Mouse (Mus musculus) lung, postnatal 10 days (tissue): ENCODE data around the gene Kcnh6.
A peak's percentile ranks its signal among the peaks of the same experiment; 100 is the strongest.

Experiments used
- DNase-seq: peaks from one replicate; pipeline ENCODE4 v3.0.0; 2021

The Kcnh6 gene

DNA sequence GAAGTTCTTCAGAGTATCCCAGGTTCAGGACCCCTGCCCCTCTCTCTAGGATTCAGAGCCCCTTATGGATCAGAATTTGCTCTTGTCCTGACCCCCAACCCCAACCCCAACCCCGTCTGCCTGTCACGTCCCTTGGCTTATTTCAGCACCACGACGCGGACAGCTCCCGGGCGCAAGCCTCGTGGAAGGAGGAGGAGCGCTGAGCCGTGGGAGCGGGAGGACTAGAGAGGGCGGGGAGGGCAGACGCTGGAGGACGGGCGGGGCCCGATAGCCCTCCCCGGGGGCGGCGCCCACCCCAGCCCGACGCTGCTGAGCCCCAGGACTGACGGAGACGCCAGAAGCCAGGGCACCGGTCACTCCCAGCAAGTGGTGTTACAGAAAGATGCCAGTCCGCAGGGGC is at the start of gene Kcnh6:
TSS of gene Kcnh6 (plus strand) at position 304 of the 400 bp plus-strand sequence.
- peak; percentile 87 for DNase-seq

DNA sequence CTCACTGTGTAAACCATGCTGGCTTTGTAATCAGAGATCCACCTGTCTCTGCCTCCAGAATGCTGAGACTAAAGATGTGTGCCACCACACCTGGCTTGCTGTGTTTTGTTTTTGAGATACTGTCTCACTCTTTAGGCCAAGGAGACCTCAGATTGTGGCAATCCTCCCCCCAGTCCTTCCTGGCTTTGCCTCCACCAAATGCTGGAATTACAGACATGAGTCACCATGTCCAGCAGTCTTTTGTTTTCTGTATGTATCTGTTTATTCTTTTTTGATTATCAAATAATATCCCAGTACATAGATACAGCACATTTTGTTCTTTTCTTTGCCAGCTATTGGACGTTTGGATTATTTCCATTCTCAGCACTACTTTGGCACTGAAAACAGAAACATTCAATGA is 49.4 kb upstream of the Kcnh6 start:
- peak; percentile 10 for DNase-seq

DNA sequence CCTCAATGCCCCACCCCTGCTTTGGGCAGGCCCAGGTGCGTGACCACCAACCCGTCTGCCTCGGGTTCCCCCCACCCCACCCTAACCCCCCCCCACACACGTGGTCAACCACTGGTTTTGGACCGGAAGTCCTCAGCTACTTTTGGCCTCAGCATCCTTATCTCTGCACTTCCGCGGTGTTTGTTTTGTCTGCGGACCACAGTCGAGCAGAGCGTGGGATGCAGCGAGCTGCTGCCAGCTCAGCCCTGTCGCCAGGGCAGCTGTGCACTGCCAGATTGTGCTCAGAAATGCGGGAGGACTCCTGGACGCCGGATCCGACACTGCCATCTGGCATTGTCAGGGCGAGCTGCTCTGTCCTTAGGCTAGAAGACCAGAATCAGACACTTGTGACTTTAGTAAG is 48.6 kb upstream of the Kcnh6 start:
- peak; percentile 72 for DNase-seq

DNA sequence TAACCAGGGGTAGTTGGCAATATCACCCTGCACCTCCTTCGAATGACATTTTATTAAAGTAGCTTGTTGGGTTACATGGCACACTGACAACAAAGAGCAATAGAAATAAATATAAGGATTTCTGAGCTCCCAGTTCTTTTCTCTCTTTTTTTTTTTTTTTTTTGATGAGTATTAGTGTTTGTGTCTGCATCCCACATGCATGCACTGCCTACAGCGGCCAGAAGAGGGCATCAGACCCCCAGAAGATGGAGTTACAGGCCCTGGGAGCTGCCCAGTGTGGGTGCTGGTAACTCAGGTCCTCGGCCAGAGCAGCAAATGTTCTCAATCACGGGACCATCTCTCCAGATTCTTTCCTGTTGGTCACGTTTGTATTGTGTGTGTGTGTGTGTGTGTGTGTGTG is 43.2 kb upstream of the Kcnh6 start:
- DNase-seq, result peak; percentile 26

DNA sequence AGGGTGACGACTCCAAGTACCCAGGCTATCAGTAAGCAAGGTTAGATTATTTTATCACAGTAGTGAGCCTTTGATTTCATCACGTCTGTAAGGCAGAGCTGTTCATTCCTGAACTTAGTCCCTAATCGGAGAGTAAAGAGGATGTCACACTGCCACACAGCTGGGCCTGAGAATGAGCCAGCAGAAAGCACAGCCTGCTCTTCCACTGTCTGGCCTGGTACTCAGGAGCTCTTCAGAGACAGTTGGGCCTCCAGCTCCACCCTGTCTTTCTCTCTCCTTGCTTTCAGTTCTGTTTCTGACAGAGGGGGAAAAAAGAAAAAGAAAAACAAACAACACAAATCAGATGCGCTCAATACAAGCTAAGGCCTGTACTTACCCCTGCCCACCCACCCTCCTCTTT is 41.6 kb upstream of the Kcnh6 start:
- DNase-seq, result no peak

DNA sequence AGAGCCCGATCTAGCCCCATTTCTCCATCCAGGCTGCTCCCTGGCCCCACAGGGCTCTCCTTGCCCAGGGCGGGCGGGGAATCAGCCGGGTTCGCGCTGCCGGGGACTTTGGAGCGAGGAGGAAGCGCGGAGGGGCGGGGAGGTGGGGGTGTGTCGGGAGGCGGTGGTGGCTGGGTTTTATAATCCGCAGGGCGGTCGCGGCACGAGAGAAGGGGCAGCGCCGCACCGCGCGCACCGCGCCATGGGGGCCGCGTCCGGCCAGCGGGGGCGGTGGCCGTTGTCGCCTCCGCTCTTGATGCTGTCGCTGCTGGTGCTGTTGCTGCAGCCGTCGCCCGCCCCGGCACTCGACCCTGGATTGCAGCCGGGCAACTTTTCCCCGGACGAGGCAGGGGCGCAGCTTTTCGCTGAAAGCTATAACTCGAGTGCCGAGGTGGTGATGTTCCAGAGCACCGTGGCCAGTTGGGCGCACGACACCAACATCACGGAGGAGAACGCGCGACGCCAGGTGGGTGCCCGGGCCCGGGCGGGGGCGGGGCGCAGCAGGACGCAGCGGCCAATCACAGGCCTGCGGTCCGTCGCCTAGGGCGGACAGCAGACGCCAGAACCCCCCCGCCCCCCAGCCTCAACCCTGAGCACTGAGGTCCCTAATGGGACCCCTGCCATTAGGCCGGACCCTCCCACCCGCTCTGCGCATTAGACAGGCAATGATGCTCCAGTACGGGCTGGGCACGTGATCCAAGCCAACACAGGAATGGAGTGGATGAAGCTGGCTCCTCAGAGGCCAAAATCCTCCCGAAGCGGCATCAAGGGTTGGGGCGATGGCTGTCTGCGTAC is 40.0 kb upstream of the Kcnh6 start, which contains the start of gene Ace:
TSS of gene Ace (plus strand) at position 205 of the 834 bp plus-strand sequence.
- peak; percentile 75 for DNase-seq

DNA sequence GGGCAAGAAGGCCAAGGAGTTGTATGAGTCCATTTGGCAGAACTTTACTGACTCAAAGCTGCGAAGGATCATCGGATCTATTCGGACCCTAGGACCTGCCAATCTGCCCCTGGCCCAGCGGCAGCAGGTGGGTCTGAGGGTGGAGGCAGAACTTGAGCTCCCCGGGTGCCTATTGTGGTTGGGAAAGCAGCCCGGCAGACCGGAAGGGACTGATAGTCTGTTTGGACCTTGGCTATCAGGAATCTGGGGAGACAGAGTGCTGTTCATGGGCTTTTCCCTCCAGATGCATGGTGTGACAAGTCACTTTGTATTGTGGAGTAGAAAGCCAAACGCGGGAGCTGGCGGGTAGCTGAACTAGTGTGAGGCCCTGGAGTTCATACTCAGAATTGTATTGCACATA is 39.0 kb upstream of the Kcnh6 start:
- DNase-seq, result no peak

DNA sequence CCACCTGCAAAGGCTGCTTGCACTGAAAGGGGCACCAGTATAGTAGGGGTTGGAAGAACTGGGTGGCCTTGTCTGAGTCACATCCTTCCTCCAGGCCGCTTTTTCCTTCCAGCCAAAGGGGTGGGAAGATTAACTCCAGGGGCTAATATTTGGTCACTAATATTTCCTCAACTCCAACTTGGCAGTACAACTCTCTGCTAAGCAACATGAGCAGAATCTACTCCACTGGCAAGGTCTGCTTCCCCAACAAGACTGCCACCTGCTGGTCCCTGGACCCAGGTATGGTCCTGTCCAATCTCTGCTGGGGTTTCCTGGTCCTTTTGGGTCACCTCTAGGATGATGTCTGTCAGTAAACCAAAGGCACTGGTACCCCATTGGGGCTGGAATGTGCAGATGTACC is 38.4 kb upstream of the Kcnh6 start:
- DNase-seq, result peak; percentile 86

DNA sequence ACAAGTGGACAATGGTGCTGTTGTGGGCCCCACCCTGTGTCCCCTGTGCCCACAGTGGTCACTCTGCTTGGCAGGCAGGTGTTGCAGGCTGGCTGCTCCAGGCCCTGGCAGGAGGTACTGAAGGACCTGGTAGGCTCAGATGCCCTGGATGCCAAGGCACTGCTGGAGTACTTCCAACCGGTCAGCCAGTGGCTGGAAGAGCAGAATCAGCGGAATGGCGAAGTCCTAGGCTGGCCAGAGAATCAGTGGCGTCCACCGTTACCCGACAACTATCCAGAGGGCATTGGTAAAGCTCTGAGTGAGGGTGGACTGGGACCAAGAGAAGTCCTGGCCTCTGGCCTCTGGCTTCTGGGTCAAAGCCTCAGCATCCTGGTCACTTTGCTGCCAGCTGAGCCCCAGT is 33.3 kb upstream of the Kcnh6 start:
- no peak for DNase-seq

DNA sequence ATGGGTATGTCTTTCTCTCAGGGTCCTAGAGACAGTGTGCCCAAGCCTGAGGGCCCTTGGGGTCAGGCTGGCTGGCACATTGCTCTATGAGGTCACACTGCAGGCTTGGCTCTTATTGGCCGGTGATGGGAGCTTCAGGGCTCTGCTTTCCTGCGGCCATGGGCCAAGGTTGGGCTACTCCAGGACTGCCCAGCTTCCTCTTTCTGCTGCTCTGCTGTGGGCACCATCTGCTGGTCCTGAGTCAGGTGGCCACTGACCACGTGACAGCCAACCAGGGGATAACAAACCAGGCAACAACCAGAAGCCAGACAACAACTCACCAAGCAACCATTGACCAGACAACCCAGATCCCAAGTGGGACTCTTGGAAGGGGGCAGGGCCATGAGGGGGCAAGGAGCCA is 32.9 kb upstream of the Kcnh6 start:
- no peak for DNase-seq

DNA sequence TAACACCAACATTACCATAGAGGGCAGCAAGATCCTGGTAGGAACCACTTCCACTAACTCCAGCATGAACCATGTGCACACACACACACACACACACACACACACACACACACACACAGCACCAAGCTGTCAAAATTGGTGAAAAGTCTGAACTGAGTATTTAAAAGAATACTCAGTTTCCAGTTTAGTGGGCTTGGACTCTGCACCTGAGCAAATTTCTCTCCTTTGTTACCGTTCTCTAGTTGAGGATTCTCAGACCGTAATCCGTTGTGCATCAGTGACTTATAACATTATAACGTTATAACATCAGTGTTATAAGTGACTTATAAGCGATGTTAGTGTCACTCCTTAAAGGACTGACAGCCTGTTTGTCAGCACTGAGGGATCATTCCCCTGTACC is 32.3 kb upstream of the Kcnh6 start:
- no peak for DNase-seq

DNA sequence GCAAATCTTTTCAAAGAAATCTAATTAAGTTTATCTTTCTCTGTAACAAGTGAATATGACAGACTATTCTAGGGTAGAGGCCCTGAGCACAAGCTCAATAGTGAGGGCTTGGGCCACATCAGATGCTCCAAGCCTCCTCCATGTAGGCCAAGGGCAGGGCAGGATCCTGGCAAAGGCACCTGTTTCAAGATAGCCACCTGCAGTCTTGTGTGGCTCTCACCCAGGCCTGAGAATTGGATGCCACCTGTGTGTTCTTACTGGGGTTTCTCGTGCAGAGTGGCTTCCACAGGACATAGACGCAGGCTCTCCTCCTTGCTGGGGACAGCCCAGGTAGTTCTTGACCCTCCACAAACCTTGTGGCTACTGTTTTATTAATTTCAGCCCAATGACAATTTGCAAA is 29.7 kb upstream of the Kcnh6 start:
- DNase-seq, result no peak

DNA sequence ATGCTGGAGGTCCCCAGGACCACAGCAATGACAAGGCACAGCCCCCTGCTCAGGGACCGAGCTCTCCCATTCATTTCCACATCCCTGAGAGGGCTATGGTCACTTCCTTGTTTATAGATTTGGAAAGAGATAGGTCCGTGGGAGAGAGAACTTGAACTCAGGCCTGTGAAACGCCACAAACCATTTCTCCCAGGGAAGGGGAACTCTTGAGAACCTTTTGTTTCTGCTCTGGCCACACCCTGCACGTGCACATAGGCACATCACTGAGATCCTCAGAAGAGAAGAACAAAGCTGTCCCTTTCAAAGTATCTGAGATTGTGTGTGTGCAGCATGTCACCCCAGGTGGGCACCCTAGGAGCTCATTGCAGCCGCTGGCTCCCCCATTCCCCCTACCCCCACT is 29.3 kb upstream of the Kcnh6 start:
- DNase-seq, result no peak

DNA sequence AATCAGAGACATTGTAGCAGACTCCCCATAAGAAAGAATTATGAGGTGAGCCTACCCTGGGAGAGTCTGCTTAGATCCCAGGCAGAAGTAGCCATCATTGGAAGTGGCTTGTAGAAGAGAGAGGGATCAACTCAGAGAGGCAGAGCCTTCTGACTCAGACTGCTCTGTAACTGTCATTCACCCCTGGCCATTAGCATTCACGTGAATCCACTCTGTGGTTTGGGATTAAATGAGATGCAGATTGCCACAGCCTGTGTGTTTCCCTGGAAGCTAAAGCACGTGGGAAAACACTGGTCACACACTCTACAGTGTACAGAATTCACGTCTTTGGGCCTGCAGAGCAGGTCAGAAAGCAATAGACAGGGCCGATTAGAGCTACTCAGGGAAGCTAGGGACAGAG is 23.5 kb upstream of the Kcnh6 start:
- no peak for DNase-seq

DNA sequence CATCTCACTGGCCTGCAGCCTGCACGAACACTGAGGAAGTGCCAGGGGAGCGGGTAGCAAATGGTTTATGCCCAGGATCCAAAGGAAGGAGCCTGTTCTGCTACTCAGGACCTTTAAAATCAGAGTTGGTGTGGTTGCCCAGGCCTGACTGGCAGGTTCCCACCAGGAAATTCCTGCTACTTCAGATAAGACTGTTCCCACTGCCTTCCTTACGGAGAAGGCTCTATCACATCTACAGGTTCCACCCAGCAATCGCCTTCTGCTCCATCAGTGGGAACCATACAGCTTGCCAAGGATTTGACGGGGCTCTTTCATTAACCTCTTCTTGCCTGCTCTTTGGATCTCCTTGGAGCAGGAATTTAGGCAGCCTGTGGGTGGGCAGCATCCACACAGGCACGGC is 20.5 kb upstream of the Kcnh6 start:
- DNase-seq, result peak; percentile 76

DNA sequence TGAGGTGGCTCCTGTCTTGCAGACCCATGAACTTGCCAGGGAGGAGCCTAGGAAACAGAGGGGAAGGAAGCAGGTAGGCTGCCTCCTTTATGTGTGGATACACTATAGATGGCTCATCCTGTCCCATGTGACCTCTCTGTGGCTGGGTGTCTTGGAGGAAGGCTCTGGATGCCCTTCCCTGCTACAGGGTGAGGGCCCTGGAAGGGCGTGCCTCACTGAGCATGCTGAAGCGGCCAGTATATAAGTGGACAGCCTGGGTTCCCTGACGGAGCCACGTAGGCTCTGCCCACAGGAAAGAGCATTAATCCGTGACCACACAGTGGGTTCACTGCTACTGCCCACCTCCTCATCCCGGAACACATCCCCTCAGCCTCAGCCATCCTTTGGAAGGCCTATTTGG is 18.5 kb upstream of the Kcnh6 start:
- peak; percentile 65 for DNase-seq

DNA sequence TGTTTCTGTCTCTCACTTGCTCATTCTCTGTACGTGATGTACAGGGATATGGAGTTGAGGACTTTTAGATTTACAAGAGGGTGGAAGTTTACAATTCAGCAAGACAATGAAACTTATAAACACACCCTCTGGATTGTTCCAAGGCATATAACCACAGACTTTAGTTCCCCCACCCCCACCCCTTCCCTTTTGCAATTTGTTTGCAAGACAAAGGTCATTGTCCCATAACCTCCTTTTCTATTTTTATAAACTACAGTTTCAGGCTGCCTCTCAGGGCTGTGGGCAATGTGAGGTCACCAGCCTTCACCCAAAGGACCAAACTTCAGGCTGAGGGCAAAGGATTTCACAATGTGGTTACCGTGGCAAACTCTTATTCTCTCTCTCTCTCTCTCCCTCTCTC is 17.7 kb upstream of the Kcnh6 start:
- DNase-seq, result peak; percentile 50

DNA sequence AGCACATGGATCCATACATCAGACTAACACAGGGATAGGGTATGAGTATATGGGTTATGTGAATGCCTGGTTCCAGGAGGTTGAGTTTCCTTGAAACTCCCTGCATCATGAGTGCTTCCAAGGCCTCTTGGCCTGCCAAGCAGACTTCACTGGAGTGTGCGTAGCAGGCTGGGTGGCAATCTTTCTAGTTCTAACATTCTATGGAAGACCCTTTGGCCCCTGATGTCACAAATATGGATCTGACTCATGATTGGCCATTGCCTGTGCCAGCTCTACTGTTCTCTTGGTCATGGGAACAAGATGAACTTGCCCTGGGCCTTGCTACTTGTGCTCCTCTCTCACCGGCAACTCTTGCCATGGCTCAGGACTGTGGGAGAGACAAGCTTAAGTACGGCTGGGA is 13.5 kb upstream of the Kcnh6 start, which contains the start of gene Ace3:
TSS of gene Ace3 (plus strand) at position 301 of the 400 bp plus-strand sequence.
- no peak for DNase-seq

DNA sequence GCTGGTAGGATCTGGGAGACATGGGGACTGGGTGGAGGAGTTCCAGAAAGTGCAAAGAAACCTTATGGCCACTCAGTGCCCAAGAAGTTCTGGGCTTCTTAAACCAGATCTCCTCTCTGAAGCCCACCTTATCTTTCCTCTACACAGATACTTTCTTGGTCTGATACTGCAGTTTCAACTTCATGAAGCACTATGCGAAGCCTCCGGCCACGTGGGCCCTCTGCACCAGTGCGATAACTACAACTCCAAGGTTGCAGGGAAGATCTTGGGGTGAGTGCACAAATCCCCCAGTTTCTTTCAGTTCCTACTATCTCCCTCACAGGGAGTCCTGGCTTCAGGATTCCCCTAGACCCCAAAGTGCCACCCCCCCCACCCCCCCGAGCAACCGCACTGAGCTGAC is 7.9 kb upstream of the Kcnh6 start:
- DNase-seq, result no peak

DNA sequence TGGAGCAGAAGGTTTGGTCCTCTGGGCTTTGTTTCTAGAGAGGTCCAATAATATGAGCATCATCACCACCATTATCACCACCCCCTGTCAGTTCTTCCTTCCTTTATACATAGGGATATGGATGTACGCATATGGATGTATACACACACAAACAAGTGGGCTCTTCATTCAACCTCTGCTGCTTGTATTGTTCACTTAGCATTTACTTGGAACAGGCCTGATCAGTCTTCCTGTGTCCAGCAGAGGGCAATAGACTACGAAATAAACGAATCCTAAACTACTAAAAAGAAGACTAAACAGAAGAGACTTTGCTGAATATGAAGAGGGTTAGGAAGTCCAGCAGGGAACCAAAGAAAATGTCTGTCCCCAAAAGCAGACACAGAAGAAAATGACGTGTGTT is 6.2 kb upstream of the Kcnh6 start:
- DNase-seq, result peak; percentile 44

DNA sequence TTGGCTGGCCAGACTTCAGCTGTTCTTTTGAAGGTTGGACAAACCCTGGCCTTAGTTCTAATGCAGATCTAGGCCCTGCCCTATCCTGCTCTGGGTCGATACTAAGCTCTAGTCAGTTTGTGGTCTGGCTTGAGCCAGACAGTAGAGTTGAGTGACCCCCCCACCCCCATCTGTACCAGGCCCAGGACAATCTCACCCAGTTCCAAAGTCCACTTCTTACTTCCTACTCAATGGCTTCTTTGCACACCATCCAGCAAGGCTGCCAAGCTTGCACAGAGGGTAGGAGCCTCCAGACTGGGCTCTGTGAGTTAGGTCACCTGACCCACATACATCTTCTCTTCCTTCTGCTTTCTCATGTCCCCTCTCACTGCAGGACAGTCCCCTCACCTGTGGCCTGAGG is 3.3 kb upstream of the Kcnh6 start:
- no peak for DNase-seq

DNA sequence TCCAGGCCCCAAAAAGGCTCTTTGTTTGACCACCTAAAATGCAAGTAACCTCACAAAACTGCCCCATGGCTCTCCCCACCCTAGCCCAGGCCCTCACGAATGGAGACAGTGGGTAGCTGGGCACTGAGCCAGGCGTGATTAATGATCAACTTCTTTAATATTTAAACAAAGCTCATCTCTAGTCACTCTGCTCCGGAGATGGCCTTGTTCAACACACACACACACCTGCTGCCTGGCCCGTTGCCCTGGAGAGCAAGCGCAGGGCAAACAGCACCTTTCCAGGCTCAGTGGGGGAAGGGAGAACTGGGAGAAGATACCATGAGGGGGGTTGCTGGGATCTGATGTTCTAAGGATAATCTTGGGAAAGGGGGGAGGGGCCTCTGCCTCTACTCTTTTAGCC is 2.0 kb upstream of the Kcnh6 start:
- DNase-seq, result no peak

DNA sequence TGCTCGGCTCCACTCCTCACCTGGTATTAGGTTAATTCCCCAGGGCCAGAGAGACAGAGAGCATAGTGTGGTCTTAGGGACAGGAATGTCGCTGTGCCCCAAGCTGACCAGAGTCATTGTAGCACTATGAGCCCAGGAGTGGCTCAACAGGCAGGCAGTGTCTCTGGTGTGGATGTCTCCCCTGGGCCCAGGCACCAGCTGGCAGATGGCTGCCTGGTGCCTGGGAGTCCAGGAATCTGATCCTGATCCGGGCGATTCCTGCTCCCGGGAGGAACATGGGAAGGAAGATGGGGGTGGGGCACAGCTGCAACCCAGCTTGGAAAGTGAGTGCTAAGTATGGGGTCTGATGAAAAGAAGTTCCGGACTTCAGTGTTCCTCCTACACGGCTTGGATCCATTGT is 4.8 kb downstream of the Kcnh6 start:
- DNase-seq, result no peak

DNA sequence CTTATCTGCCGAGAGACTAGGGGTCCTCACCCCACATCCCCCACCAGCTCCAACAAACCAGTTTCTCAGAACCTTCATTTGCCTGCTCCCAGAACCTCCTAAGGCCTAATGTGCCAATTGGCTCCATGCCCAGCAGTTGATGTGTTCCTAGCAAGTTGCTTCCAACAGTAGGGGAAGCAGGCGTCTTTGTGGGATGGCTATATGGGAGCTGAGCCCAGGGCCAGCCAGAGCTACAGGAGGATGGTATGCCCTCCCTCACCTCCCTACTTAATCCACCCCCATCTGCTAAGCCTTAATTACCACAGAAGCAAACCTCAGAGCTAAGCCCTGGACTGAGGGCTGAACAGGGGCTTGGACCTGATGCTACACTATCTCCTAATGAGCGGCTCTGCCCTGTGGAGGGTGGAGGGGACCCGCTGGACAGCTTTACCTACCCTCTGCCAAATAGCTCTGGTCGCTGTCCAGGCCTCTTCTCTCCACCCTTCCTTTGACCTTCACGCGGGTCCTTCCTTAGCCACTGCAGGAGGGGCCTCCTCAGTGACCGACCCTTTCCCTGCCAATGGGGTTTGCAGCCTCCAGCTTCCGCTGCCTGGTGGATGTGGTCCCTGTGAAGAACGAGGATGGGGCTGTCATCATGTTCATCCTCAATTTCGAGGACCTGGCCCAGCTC is 5.8 kb downstream of the Kcnh6 start:
- peak; percentile 69 for DNase-seq

DNA sequence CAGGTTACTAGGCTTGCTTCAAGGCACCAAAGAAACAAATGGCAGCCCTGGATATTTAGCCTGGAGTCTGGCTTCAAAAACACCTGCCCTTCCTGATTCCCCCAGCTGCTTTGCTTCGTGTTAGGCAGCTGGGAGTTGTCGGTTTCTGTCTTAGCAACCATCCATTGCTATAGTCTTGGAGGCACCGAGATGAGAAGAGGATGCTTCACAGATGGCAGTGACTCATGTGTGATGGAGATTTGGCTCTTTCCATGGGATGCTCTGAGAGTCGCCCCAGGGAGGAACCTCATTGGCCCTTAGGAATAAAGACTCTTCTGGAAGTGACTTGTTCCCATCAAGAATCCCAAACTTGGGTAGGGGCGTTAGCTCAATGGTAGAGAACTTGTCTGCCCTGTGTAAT is 8.5 kb downstream of the Kcnh6 start:
- no peak for DNase-seq
